Mouse (Mus musculus) adipocyte (in vitro differentiated cells): Measurements from ENCODE around the gene Cdk6.
"Not testable (repeated sequence)": the region's sequence is repeated elsewhere in the genome, so short reads cannot be mapped to it uniquely, and the experiment has no call there.

ENCODE experiments used
- DNase-seq: peaks from one replicate; pipeline ENCODE4 v3.0.0-alpha.2; 2016; ENCODE audit warnings: low spot score

Gene Cdk6

GRCm38 (mm10) chr5:3434105-3434504, 92.8 kb downstream of the Cdk6 start:
- DNase-seq: not testable (repeated sequence)

- not testable (repeated sequence) for DNase-seq
Observed at GRCm38 (mm10) chr5:3438453-3439003, 97.2 kb downstream of the Cdk6 start.

DNA sequence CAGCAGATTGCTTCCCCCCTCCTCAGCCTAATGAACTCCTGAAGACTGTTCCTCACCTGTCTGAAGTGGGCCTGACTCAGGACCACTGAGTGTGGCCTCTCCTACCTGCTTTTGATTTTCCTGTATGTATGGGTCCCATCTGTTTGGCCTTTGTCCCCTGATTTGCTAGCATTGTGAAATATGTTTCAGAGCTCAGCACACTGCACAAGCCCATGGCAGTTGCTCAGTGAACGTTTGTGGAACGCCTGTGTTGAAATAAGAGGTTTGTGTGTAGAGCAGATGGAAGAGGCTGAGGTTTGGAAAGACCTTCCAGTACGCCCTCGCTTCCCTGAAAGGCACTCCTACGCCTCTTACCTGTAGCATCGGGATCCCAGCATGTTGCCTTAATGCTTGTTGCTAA, 98.1 kb downstream of the Cdk6 start:
- not testable (repeated sequence) for DNase-seq

GRCm38 (mm10) chr5:3442524-3442923, 101.2 kb downstream of the Cdk6 start:
- not testable (repeated sequence) for DNase-seq

- not testable (repeated sequence) for DNase-seq
Observed at GRCm38 (mm10) chr5:3451233-3451632, 109.9 kb downstream of the Cdk6 start.

DNA sequence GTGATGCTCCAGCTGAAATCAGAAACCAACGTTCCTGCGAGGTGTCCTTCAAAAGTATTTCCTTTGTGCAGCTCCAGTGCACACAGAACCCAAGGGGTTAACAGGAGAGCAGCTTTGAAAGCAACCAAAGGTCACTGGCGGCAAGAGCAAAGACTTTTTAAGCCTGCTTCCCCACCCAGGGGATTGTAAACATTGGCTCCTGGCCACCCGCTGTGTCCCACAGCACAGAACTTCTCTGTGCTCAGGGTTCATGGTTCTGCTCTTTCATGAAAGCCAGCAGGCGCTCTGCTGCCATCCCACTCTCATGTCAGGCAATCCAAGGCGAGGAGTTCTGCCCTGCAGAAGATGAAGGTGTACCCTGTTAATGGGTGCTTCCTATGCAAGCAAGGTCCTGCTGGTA, 112.7 kb downstream of the Cdk6 start:
- peak; percentile 39 for DNase-seq

- DNase-seq: no peak
Observed at GRCm38 (mm10) chr5:3460907-3461306, 119.6 kb downstream of the Cdk6 start.

DNA sequence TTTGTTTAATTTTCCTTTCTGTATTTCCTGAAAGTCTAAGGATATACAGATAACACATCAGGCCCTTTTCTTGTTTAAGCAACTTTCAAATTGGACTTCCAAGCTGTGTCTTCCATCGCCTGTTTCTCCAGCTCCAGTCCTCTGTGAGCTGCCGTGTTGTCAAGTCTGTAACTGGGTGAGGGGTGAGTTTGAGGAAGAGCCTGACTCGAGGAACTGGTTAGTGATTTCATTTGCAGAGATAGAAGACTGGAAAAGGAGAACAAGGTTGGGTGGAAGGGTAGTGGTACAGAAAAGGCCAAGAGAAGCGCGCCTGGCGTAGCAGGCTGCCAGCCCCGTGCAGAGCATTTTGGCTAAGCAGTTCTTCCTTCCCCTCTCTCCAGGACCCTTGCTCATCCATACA, 120.1 kb downstream of the Cdk6 start:
- DNase-seq: peak; percentile 56

DNA sequence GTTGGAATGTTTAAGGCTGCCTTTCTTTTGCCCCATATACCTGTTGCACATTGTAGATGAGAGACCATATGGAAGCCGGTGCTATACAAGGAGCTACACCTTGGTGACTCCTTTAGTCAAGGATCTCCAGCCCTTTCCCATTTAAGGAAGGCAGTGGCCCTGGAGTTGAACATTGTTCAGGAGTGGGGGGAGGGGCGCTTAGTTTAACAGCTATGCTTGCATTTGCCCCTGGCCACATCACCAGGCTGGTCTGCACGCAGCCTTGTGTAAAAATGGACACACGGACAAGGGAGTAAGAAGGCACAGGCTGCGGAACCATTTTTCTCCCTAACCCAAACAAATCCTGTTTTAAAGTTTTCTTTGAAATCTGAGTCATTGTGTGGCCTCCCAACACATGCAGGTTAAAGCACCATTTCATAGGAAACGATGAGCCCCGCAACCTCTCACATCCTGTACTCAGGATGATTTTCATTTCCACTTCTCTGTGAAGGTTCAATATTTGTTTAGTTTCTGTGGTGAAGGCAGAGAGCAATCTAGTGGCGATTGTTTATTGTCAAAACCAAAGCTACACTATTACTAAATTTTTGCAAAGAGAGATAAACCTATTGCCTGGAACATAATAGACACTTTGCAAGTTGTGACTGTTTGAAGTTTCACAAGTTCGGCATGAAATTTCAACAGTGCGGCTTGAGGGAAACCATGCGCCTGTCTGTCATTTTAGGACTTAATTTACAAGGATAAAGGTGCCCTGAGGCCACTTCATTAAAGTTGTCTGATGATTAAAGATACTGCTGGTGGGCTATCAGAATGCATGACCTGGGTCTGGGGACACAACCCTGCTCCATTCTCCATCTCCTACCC, 121.8 kb downstream of the Cdk6 start:
- DNase-seq: no peak

DNA sequence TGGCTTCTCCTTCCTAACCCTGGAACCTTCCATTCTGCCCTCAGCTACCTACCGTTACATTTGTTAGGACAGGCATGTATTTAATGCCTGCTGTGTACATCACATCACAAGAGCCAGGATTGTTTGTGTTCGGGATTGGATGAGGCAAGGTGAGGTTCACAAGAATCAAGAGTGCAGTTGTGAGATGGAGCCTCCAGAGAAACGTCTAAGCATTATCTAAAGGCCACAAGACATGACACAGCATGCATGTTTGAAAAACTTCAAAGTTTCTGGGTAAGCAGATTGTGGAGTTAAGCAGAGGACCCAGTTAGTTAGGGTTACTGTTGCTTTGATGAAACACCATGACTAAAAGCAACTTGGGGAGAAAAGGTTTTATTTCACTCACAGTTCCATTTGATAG, 122.5 kb downstream of the Cdk6 start:
- no peak for DNase-seq

DNA sequence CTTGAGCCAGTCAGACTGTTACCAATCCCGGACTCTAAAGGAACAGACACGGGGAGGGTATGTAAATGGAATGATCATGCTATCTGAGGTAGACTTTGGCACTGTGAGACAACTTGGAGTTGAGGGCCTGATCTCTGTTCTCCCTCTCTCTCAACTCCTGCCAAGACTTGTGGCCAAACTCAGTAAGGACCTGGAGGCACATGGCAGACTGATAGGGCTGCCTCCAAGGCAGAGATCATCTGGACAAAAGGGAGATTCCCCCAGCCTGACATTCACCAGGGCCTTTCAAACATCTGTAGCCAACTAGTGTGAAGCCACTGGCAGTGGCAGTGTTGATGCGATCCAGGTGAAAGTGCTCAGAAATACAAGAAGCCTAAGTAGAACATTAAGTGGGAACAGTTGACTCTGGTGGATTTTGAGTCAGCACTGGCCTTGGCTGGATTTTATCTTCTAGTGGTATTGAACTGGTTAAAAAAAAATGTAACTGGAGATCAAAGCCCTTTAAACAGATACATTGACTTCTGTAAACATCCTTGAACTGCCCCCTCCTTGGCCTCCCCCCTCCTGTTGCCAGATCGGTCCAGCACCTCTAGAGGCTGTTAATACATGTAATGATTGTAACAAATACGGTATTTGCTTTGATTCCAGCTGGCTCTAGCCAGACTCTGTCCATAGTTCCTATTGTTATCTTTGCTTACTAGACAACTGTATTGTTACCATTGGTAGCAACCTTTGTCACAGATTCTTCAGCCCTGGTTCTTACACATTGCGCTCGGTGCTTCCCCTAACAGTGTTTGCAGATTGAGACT, 125.0 kb downstream of the Cdk6 start:
- peak; percentile 72 for DNase-seq

DNA sequence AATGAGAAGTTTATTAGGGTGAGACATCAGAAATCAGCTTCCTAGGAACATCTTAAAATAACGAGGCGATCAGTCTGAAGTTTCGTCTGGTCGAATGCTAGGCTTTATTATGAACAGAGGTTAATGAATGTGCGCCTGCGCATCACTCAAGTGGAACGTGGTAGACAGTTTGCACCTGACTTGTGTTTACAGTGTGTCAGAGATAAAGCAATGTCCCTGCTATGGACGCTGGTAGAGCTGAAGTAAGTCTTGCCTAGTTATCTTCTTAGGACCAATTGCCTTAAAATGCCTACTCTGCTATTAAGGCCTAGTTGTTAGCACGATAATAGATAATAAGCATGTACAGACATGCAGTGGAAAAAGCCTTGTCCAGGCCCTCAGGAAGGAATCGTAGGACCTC, 129.6 kb downstream of the Cdk6 start:
- no peak for DNase-seq

GRCm38 (mm10) chr5:3472311-3473156, 131.2 kb downstream of the Cdk6 start:
- DNase-seq: no peak

DNA sequence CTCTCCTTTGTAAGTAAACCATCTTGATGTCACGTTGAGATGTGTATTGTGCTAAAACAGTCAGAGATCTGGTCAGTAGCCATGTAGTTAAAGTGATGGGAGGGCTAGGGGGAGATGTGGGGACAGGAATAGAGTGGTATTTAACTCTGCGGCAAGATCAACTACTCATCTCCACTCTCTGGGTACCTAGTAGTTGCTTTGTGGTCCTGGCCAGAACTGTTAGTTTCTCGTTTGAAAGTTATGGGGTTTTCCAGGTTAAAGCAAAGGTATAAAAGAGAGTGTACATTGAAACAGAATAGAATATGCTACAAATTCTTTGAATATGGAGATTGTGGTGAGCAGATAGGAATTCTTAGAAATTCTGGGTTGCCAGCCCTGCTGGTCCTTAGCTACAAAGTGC, 136.4 kb downstream of the Cdk6 start:
- no peak for DNase-seq

DNA sequence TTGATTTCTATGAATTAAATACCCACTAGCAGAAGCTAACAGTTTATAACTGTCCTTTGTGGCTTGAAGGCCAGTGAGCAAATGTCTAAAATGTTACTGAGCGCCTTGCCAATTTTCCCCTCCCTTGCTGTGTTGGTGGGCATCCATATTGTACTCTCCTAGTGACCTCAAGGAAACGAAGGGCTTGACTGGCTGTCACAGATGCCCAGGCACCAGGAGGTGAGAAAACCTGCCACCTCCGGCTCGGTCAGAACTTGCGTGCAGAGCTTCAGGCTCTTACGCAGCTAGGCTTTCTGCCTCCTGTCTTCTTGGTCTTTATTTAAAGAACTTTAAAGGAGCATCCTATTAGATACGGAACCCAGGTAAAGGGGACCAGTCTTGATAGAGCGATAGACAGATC, 136.9 kb downstream of the Cdk6 start:
- no peak for DNase-seq

- no peak for DNase-seq
Observed at GRCm38 (mm10) chr5:3479016-3479795, 137.9 kb downstream of the Cdk6 start.

GRCm38 (mm10) chr5:3480637-3481395, 139.5 kb downstream of the Cdk6 start:
- DNase-seq: no peak

- no peak for DNase-seq
Observed at GRCm38 (mm10) chr5:3482474-3482873, 141.2 kb downstream of the Cdk6 start.

- no peak for DNase-seq
Observed at GRCm38 (mm10) chr5:3483054-3483722, 141.9 kb downstream of the Cdk6 start.
